Comparison of ENCODE assay signal across 8 mouse cellular contexts in the genomic region with DNA sequence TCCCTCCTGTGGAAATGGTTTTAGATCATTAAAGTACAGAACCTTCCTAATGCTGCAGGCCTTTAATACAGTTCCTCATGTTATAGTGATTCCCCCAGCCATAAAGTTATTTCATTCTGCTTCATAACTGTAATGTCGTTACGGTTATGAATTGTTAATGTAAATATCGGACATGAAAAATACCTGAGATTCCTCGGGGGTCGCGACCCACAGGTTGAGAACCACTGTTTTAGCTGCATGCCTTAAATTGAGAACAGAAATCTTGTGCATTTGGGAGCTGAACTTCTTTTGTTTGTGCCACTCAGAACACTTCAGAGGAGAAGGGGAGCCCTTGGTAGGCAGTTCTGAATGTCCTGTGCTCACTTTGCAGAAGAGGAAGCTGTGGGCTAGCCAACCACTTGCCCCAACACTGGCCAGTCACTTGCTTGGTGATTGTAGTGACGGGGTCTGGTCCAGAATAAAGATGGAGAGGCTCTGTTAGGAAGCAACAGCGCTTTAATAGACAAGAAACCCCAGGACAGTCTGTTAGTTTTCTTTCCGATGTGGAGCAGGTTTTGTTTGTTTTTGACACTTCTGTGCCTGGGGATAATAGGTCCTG. TPM values are rescaled to one million over a fixed set of nuclear protein-coding genes. Genes with fewer than 3 reads are reported as not detected.
DNase-seq lines count a peak whose midpoint lies in the region; ATAC-seq and TF ChIP-seq lines count a peak whose summit lies in the region.

No protein-coding gene starts in this region.

- H3K36me3 ChIP-seq in heart, embryonic 11.5 days (ENCODE audit: control insufficient read depth, insufficient read depth, low read length) = 0 out of 2 replicates have a peak, but pooled peaks cover 6% of the 10 kb centered on the region
- H3K36me3 ChIP-seq in heart, postnatal 0 days (replicated peaks; ENCODE audit: control insufficient read depth, insufficient read depth, low read length) = no peaks in the 10 kb centered on the region
- H3K36me3 ChIP-seq in limb, embryonic 15.5 days = peaks cover 17% of the 10 kb centered on the region
- H3K36me3 ChIP-seq in stomach, embryonic 15.5 days = 0 out of 2 replicates have a peak, but pooled peaks cover 5% of the 10 kb centered on the region

- TF ChIP-seq CTCF in heart, postnatal 0 days (IDR thresholded peaks at IDR 0.05; ENCODE audit: low read depth) = no peak

- no peaks in the 10 kb centered on the region for H3K9me3 ChIP-seq in heart, embryonic 11.5 days (replicated peaks; ENCODE audit: control insufficient read depth, low read length)
- peaks cover 5% of the 10 kb centered on the region; the same call in 1 of the 2 replicates for H3K9me3 ChIP-seq in heart, postnatal 0 days (replicated peaks; ENCODE audit: control insufficient read depth, low read length)
- no peaks in the 10 kb centered on the region for H3K9me3 ChIP-seq in limb, embryonic 15.5 days
- no peaks in the 10 kb centered on the region for H3K9me3 ChIP-seq in stomach, embryonic 15.5 days

- ATAC-seq in heart, embryonic 11.5 days (replicated peaks; ENCODE audit: insufficient number of reproducible peaks, low FRiP score, low TSS enrichment) = no peak
- no peak for ATAC-seq in heart, postnatal 0 days (ENCODE audit: insufficient read depth, low read depth)
- ATAC-seq in limb, embryonic 15.5 days (ENCODE audit: insufficient number of reproducible peaks, low FRiP score, low TSS enrichment, low read depth) = no peak
- ATAC-seq in stomach, embryonic 15.5 days (ENCODE audit: insufficient read depth, low FRiP score, low read depth) = no peak

- peak overlapping the region; percentile 75 for H3K4me2 ChIP-seq in heart, embryonic 11.5 days
- peak overlapping the region; percentile 73 for H3K4me2 ChIP-seq in heart, postnatal 0 days (ENCODE audit: low read depth, low read length)
- H3K4me2 ChIP-seq in limb, embryonic 15.5 days = peak overlapping the region; percentile 67
- H3K4me2 ChIP-seq in stomach, embryonic 15.5 days = peak overlapping the region; percentile 83

- peak overlapping the region; percentile 73 for H3K4me3 ChIP-seq in heart, embryonic 11.5 days (ENCODE audit: low read depth, low read length)
- H3K4me3 ChIP-seq in heart, postnatal 0 days (ENCODE audit: low read depth, low read length) = peak overlapping the region; percentile 54
- peak overlapping the region; percentile 65 for H3K4me3 ChIP-seq in limb, embryonic 15.5 days
- H3K4me3 ChIP-seq in stomach, embryonic 15.5 days (replicated peaks) = peak overlapping the region; percentile 57

- peak overlapping the region; percentile 74 for H3K9ac ChIP-seq in heart, embryonic 11.5 days (ENCODE audit: low read depth, low read length)
- H3K9ac ChIP-seq in heart, postnatal 0 days (replicated peaks; ENCODE audit: low read depth, low read length) = peak overlapping the region; percentile 50
- H3K9ac ChIP-seq in limb, embryonic 15.5 days = peak overlapping the region; percentile 61
- peak overlapping the region; percentile 42; the same call in 1 of the 2 replicates for H3K9ac ChIP-seq in stomach, embryonic 15.5 days

- intact Hi-C loops in heart, postnatal 36 days (cut with DNase I) = no loop called here

- H3K27me3 ChIP-seq in heart, embryonic 11.5 days (ENCODE audit: control insufficient read depth, insufficient read depth, low read length) = no peaks in the 10 kb centered on the region
- H3K27me3 ChIP-seq in heart, postnatal 0 days (ENCODE audit: control insufficient read depth, insufficient read depth, low read length) = no peaks in the 10 kb centered on the region
- H3K27me3 ChIP-seq in limb, embryonic 15.5 days = no peaks in the 10 kb centered on the region
- H3K27me3 ChIP-seq in stomach, embryonic 15.5 days (replicated peaks) = no peaks in the 10 kb centered on the region

- no peak for TF ChIP-seq EP300 in heart, postnatal 0 days (IDR thresholded peaks at IDR 0.05; ENCODE audit: low read depth)

- no peak for DNase-seq in heart, postnatal 36 days
- peak; percentile 10 for DNase-seq in NIH3T3 (ENCODE audit: low read depth)
- no peak for DNase-seq in heart, postnatal 0 days (ENCODE audit: low spot score)
- no peak for DNase-seq in thymus, postnatal 0 days (ENCODE audit: low spot score)
- no peak for DNase-seq in testis, postnatal 14 days (ENCODE audit: low spot score)

- H3K27ac ChIP-seq in heart, embryonic 11.5 days (ENCODE audit: low read depth, low read length) = peak overlapping the region; percentile 70
- H3K27ac ChIP-seq in heart, postnatal 0 days (ENCODE audit: low read depth) = peak overlapping the region; percentile 80
- H3K27ac ChIP-seq in limb, embryonic 15.5 days = peak overlapping the region; percentile 94
- peak overlapping the region; percentile 91 for H3K27ac ChIP-seq in stomach, embryonic 15.5 days

- peaks cover 21% of the 10 kb centered on the region for H3K4me1 ChIP-seq in heart, embryonic 11.5 days (ENCODE audit: control insufficient read depth, insufficient read depth, low read length)
- H3K4me1 ChIP-seq in heart, postnatal 0 days (ENCODE audit: control insufficient read depth, insufficient read depth) = peaks cover 9% of the 10 kb centered on the region
- H3K4me1 ChIP-seq in limb, embryonic 15.5 days = peaks cover 18% of the 10 kb centered on the region; the same call in 1 of the 2 replicates
- peaks cover 3% of the 10 kb centered on the region; the same call in 1 of the 2 replicates for H3K4me1 ChIP-seq in stomach, embryonic 15.5 days

- WGBS in heart, embryonic 11.5 days (ENCODE audit: insufficient replicate concordance) = 37% methylated on average over 9 of the region's 9 CpGs
- 32% methylated on average over 9 of the region's 9 CpGs for WGBS in heart, postnatal 0 days
- WGBS in limb, embryonic 15.5 days = 45% methylated on average over 9 of the region's 9 CpGs
- 38% methylated on average over 9 of the region's 9 CpGs for WGBS in stomach, embryonic 15.5 days

RNA-seq across cellular contexts. Expression of a gene that starts 1.3 kb away (rescaled TPM):
- 16.5 and 16.6 TPM in 2 replicates for polyA plus RNA-seq in heart, embryonic 11.5 days (2014; fragmentation: Nextera tagmentation; extraction: Ambion mirVana)
- 1 to 10 TPM; 3.6 to 5.8 TPM for total RNA-seq in heart, postnatal 36 days (2021)
- total RNA-seq in heart, postnatal 0 days (2014; rRNA removed; ENCODE audit: low replicate concordance) = 25.9 and 30.5 TPM in 2 replicates
- polyA plus RNA-seq in heart, postnatal 0 days (2015; fragmentation: Nextera tagmentation; extraction: Ambion mirVana) = 6.5 and 7.2 TPM in 2 replicates
- 20.8 and 21.8 TPM in 2 replicates for polyA plus RNA-seq in limb, embryonic 15.5 days (2015; fragmentation: Nextera tagmentation; extraction: Ambion mirVana)
- polyA plus RNA-seq in stomach, embryonic 15.5 days (2015; fragmentation: Nextera tagmentation; extraction: Ambion mirVana) = 15.6 and 17.6 TPM in 2 replicates
- polyA plus RNA-seq in thymus, postnatal 0 days (2015; fragmentation: Nextera tagmentation; extraction: Ambion mirVana) = 2.2 and 2.3 TPM in 2 replicates

RNA-seq across cellular contexts. Expression of a gene that starts 18.3 kb away (rescaled TPM):
- not detected in 2 replicates for polyA plus RNA-seq in heart, embryonic 11.5 days (2014; fragmentation: Nextera tagmentation; extraction: Ambion mirVana)
- total RNA-seq in heart, postnatal 36 days (2021) = not detected
- total RNA-seq in heart, postnatal 0 days (2014; rRNA removed; ENCODE audit: low replicate concordance) = not detected in 2 replicates
- polyA plus RNA-seq in heart, postnatal 0 days (2015; fragmentation: Nextera tagmentation; extraction: Ambion mirVana) = not detected in 2 replicates
- polyA plus RNA-seq in limb, embryonic 15.5 days (2015; fragmentation: Nextera tagmentation; extraction: Ambion mirVana) = 0.06 and 0.16 TPM in 2 replicates
- polyA plus RNA-seq in stomach, embryonic 15.5 days (2015; fragmentation: Nextera tagmentation; extraction: Ambion mirVana) = 0.55 and 1.2 TPM in 2 replicates
- 0.09 TPM in 1 of 2 replicates, not detected in the other for polyA plus RNA-seq in thymus, postnatal 0 days (2015; fragmentation: Nextera tagmentation; extraction: Ambion mirVana)

RNA-seq across cellular contexts. Expression of a gene that starts 55.0 kb away (rescaled TPM):
- polyA plus RNA-seq in heart, embryonic 11.5 days (2014; fragmentation: Nextera tagmentation; extraction: Ambion mirVana) = 20.0 and 22.0 TPM in 2 replicates
- 1 to 10 TPM; 4.9 to 5.3 TPM for total RNA-seq in heart, postnatal 36 days (2021)
- 11.3 and 14.8 TPM in 2 replicates for total RNA-seq in heart, postnatal 0 days (2014; rRNA removed; ENCODE audit: low replicate concordance)
- 9.9 and 11.6 TPM in 2 replicates for polyA plus RNA-seq in heart, postnatal 0 days (2015; fragmentation: Nextera tagmentation; extraction: Ambion mirVana)
- 26.1 and 29.0 TPM in 2 replicates for polyA plus RNA-seq in limb, embryonic 15.5 days (2015; fragmentation: Nextera tagmentation; extraction: Ambion mirVana)
- polyA plus RNA-seq in stomach, embryonic 15.5 days (2015; fragmentation: Nextera tagmentation; extraction: Ambion mirVana) = 26.1 and 29.0 TPM in 2 replicates
- polyA plus RNA-seq in thymus, postnatal 0 days (2015; fragmentation: Nextera tagmentation; extraction: Ambion mirVana) = 29.8 and 38.2 TPM in 2 replicates
